Mouse (Mus musculus): ENCODE results near the gene Grhl1. TPM values are rescaled to one million over a fixed set of nuclear protein-coding genes. Genes with fewer than 3 reads are reported as not detected.
"Not testable (repeated sequence)": the region's sequence is repeated elsewhere in the genome, so short reads cannot be mapped to it uniquely, and the experiment has no call there.

The Grhl1 gene
- total RNA-seq (2015) (0.22 and 0.49 TPM in 2 replicates), total RNA-seq (2017) (0.20 and 0.42 TPM in 2 replicates)

- ATAC-seq (replicated peaks; ENCODE audit: poor library complexity): peak; percentile 99
Measured at GRCm38 (mm10) chr12:24571523-24572392, at the start of gene Grhl1. TSS of gene Grhl1 (plus strand) at chr12:24572283.

GRCm38 (mm10) chr12:24525065-24525464, 47.0 kb upstream of the Grhl1 start:
- ATAC-seq (replicated peaks; ENCODE audit: poor library complexity): not testable (repeated sequence)

- peak; percentile 89 for ATAC-seq (replicated peaks; ENCODE audit: poor library complexity)
Measured at GRCm38 (mm10) chr12:24536390-24536789, 35.7 kb upstream of the Grhl1 start.

- no peak for ATAC-seq (replicated peaks; ENCODE audit: poor library complexity)
Measured at GRCm38 (mm10) chr12:24537201-24537600, 34.9 kb upstream of the Grhl1 start.

- no peak for ATAC-seq (replicated peaks; ENCODE audit: poor library complexity)
Measured at GRCm38 (mm10) chr12:24537965-24538364, 34.1 kb upstream of the Grhl1 start.

GRCm38 (mm10) chr12:24541426-24542154, 30.5 kb upstream of the Grhl1 start:
- 0 out of 2 replicates have a peak, but pooled peaks have one; percentile 17 for ATAC-seq (replicated peaks; ENCODE audit: poor library complexity)

- ATAC-seq (replicated peaks; ENCODE audit: poor library complexity): peak; percentile 46
Measured at GRCm38 (mm10) chr12:24547686-24548085, 24.4 kb upstream of the Grhl1 start.

- ATAC-seq (replicated peaks; ENCODE audit: poor library complexity): no peak
Measured at GRCm38 (mm10) chr12:24548885-24549284, 23.2 kb upstream of the Grhl1 start.

GRCm38 (mm10) chr12:24552531-24552930, 19.6 kb upstream of the Grhl1 start:
- no peak for ATAC-seq (replicated peaks; ENCODE audit: poor library complexity)

- no peak for ATAC-seq (replicated peaks; ENCODE audit: poor library complexity)
Measured at GRCm38 (mm10) chr12:24555976-24556375, 16.1 kb upstream of the Grhl1 start.

- no peak for ATAC-seq (replicated peaks; ENCODE audit: poor library complexity)
Measured at GRCm38 (mm10) chr12:24563395-24563960, 8.6 kb upstream of the Grhl1 start.

- ATAC-seq (replicated peaks; ENCODE audit: poor library complexity): no peak
Measured at GRCm38 (mm10) chr12:24565311-24565710, 6.8 kb upstream of the Grhl1 start.

GRCm38 (mm10) chr12:24567606-24568005, 4.5 kb upstream of the Grhl1 start:
- no peak for ATAC-seq (replicated peaks; ENCODE audit: poor library complexity)

- peak; percentile 1; the same call in 1 of the 2 replicates for ATAC-seq (replicated peaks; ENCODE audit: poor library complexity)
Measured at GRCm38 (mm10) chr12:24572421-24573274, 565 bp downstream of the Grhl1 start.

- no peak for ATAC-seq (replicated peaks; ENCODE audit: poor library complexity)
Measured at GRCm38 (mm10) chr12:24573275-24573580, 1.1 kb downstream of the Grhl1 start.

GRCm38 (mm10) chr12:24574870-24575269, 2.8 kb downstream of the Grhl1 start:
- 0 out of 2 replicates have a peak, but pooled peaks have one; percentile 15 for ATAC-seq (replicated peaks; ENCODE audit: poor library complexity)

- no peak for ATAC-seq (replicated peaks; ENCODE audit: poor library complexity)
Measured at GRCm38 (mm10) chr12:24580452-24580851, 8.4 kb downstream of the Grhl1 start.

GRCm38 (mm10) chr12:24580996-24581683, 9.1 kb downstream of the Grhl1 start:
- no peak for ATAC-seq (replicated peaks; ENCODE audit: poor library complexity)

GRCm38 (mm10) chr12:24583653-24584052, 11.6 kb downstream of the Grhl1 start:
- ATAC-seq (replicated peaks; ENCODE audit: poor library complexity): no peak

GRCm38 (mm10) chr12:24584835-24585234, 12.8 kb downstream of the Grhl1 start:
- no peak for ATAC-seq (replicated peaks; ENCODE audit: poor library complexity)

Measured in megakaryocyte progenitor cell, adult 5-6 weeks (primary cell).